Mouse (Mus musculus): ENCODE results near the gene Fgf12. TPM values are rescaled to one million over a fixed set of nuclear protein-coding genes. Genes with fewer than 3 reads are reported as not detected.

The Fgf12 gene
- total RNA-seq, 2 experiments from 2014 or later, result 0.07 TPM; not detected in 1

- no peak for DNase-seq (ENCODE audit: low spot score)
These were observed 138.5 kb downstream of the Fgf12 start for GRCm38 (mm10) chr16:28614412-28614811.

- DNase-seq (ENCODE audit: low spot score), result no peak
These were observed 141.9 kb downstream of the Fgf12 start for GRCm38 (mm10) chr16:28610940-28611339.

GRCm38 (mm10) chr16:28603155-28603554, 149.7 kb downstream of the Fgf12 start:
- DNase-seq (ENCODE audit: low spot score), result no peak

GRCm38 (mm10) chr16:28601723-28602122, 151.1 kb downstream of the Fgf12 start:
- no peak for DNase-seq (ENCODE audit: low spot score)

- DNase-seq (ENCODE audit: low spot score), result no peak
These were observed 156.8 kb downstream of the Fgf12 start for GRCm38 (mm10) chr16:28596112-28596511.

GRCm38 (mm10) chr16:28593075-28593915, 159.6 kb downstream of the Fgf12 start:
- peak; percentile 50 for DNase-seq (ENCODE audit: low spot score)

GRCm38 (mm10) chr16:28592466-28592865, 160.4 kb downstream of the Fgf12 start:
- no peak for DNase-seq (ENCODE audit: low spot score)

GRCm38 (mm10) chr16:28591583-28591982, 161.3 kb downstream of the Fgf12 start:
- DNase-seq (ENCODE audit: low spot score), result no peak

GRCm38 (mm10) chr16:28572212-28572611, 180.7 kb downstream of the Fgf12 start:
- DNase-seq (ENCODE audit: low spot score), result no peak

- no peak for DNase-seq (ENCODE audit: low spot score)
These were observed 188.1 kb downstream of the Fgf12 start for GRCm38 (mm10) chr16:28564716-28565217.

GRCm38 (mm10) chr16:28564075-28564715, 188.7 kb downstream of the Fgf12 start:
- no peak for DNase-seq (ENCODE audit: low spot score)

GRCm38 (mm10) chr16:28562847-28563246, 190.0 kb downstream of the Fgf12 start:
- no peak for DNase-seq (ENCODE audit: low spot score)

- no peak for DNase-seq (ENCODE audit: low spot score)
These were observed 197.6 kb downstream of the Fgf12 start for GRCm38 (mm10) chr16:28555219-28555618.

GRCm38 (mm10) chr16:28539423-28539822, 213.4 kb downstream of the Fgf12 start:
- no peak for DNase-seq (ENCODE audit: low spot score)

GRCm38 (mm10) chr16:28517596-28518524, 235.0 kb downstream of the Fgf12 start:
- DNase-seq (ENCODE audit: low spot score), result peak; percentile 47

- no peak for DNase-seq (ENCODE audit: low spot score)
These were observed 240.4 kb downstream of the Fgf12 start for GRCm38 (mm10) chr16:28512446-28512845.

- no peak for DNase-seq (ENCODE audit: low spot score)
These were observed 241.5 kb downstream of the Fgf12 start for GRCm38 (mm10) chr16:28511413-28511812.

GRCm38 (mm10) chr16:28497971-28498607, 254.8 kb downstream of the Fgf12 start:
- DNase-seq (ENCODE audit: low spot score), result no peak

- no peak for DNase-seq (ENCODE audit: low spot score)
These were observed 261.2 kb downstream of the Fgf12 start for GRCm38 (mm10) chr16:28491711-28492110.

- DNase-seq (ENCODE audit: low spot score), result peak; percentile 37
These were observed 262.4 kb downstream of the Fgf12 start for GRCm38 (mm10) chr16:28490515-28490914.

- DNase-seq (ENCODE audit: low spot score), result no peak
These were observed 267.9 kb downstream of the Fgf12 start for GRCm38 (mm10) chr16:28484920-28485319.

All from gastrocnemius, adult 18-20 months (tissue).